9 mouse cellular contexts compared by ENCODE assay signal in the genomic region with DNA sequence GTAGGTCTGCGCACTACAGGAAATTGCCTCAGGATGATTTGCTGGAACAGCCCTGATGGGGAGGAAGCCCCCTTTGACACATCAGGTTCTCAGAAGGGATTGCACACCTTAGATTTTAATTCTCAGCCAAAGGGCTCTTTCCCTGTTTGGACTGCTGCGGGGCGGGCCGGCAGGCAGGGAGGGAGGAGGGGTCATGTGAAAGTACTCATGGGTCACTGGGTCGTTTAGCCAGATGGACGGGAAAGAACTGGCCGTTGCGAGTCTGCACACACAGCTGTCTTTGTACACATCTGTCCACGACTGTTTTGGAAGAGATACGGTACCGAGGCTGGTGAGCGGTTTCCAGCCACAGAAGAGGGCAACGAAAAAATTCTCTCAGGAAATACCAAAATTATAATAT. TPM values are rescaled to one million over a fixed set of nuclear protein-coding genes. Genes with fewer than 3 reads are reported as not detected.
DNase-seq lines count a peak whose midpoint lies in the region; ATAC-seq lines count a peak whose summit lies in the region.
"Had no signal": no experiment of that assay in that cellular context is flagged by ENCODE, and none has a peak within 500 bp of the region (broad histone marks: within the 10 kb centered on the region; RNA-seq: fewer than 3 reads in every experiment).

No protein-coding gene starts in this region.

- no peaks in the 10 kb centered on the region for H3K36me3 ChIP-seq in embryonic facial prominence, embryonic 15.5 days

- H3K9ac ChIP-seq in embryonic facial prominence, embryonic 15.5 days = no peak overlapping the region

- no peak overlapping the region for H3K4me3 ChIP-seq in embryonic facial prominence, embryonic 15.5 days (replicated peaks)

- ATAC-seq in embryonic facial prominence, embryonic 15.5 days (ENCODE audit: insufficient number of reproducible peaks, low FRiP score, low TSS enrichment, low read depth) = no peak

- H3K4me1 ChIP-seq in embryonic facial prominence, embryonic 15.5 days = peaks cover 46% of the 10 kb centered on the region

- peak; percentile 95 for DNase-seq in heart, adult 11 months
- DNase-seq in heart, postnatal 25 days (ENCODE audit: low spot score) = no peak
- DNase-seq in kidney, postnatal 36 days = peak; percentile 73 to 77
- DNase-seq in lung, postnatal 25 days (ENCODE audit: low spot score) = peak; percentile 59
- no peak for DNase-seq in adrenal gland, postnatal 25 days
- DNase-seq in urinary bladder, postnatal 4 days (ENCODE audit: low spot score in 2 of 2) = no peak
- no peak for DNase-seq in ovary, postnatal 36 days (ENCODE audit: low spot score)
- DNase-seq: thymus, postnatal 25 days had no signal

- H3K9me3 ChIP-seq in embryonic facial prominence, embryonic 15.5 days (replicated peaks) = no peaks in the 10 kb centered on the region

- no peaks in the 10 kb centered on the region for H3K27me3 ChIP-seq in embryonic facial prominence, embryonic 15.5 days

- WGBS in embryonic facial prominence, embryonic 15.5 days = 26% methylated on average over 13 of the region's 13 CpGs

- intact Hi-C loops in heart, postnatal 25 days (cut with DNase I) = no loop called here

- no peak overlapping the region for H3K4me2 ChIP-seq in embryonic facial prominence, embryonic 15.5 days (replicated peaks)

- H3K27ac ChIP-seq in embryonic facial prominence, embryonic 15.5 days (replicated peaks) = peak overlapping the region; percentile 44; the same call in 1 of the 2 replicates

RNA-seq across cellular contexts. Expression of a gene that starts 13.2 kb away (rescaled TPM):
- total RNA-seq in heart, postnatal 25 days (2021) = 10 to 100 TPM; 10.1 to 12.7 TPM
- polyA plus RNA-seq in embryonic facial prominence, embryonic 15.5 days (2015; fragmentation: Nextera tagmentation; extraction: Ambion mirVana) = 18.5 and 19.2 TPM in 2 replicates
- 27.2 and 31.3 TPM in 2 replicates for total RNA-seq in adrenal gland, postnatal 25 days (2021)

Comparison
In these comparisons a context has a peak if more than half of its experiments do, and no peak if none do; other contexts are left out.
1. DNase-seq: peak in heart, adult 11 months (single experiment), kidney, postnatal 36 days (2 of 2) and lung, postnatal 25 days (single experiment); none in heart, postnatal 25 days (single experiment), adrenal gland, postnatal 25 days (single experiment), urinary bladder, postnatal 4 days (0 of 2) and ovary, postnatal 36 days (single experiment).